Mouse (Mus musculus): ENCODE measurements at regions not wholly inside any gene's neighbourhood (a gene's known extent, or its start where the extent isn't known, plus 50 kb on each side); places are given as distances from the start of the nearest gene placed in this dataset.

- Histone ChIP-seq H3K27me3 (ENCODE audit: control insufficient read depth, insufficient read depth, low read length) (no peaks in the 10 kb centered on the region; the same call in 1 of the 2 replicates), H3K4me3 (replicated peaks; ENCODE audit: insufficient read depth, low read depth, low read length) (no peak overlapping the region), H3K27ac (ENCODE audit: insufficient read depth, low read length) (no peak overlapping the region), H3K4me1 (ENCODE audit: control insufficient read depth, insufficient read depth, low read length) (no peaks in the 10 kb centered on the region)
- no peak for DNase-seq
- 78% methylated on average over 11 of the region's 11 CpGs for WGBS
- TF ChIP-seq CTCF (IDR thresholded peaks at IDR 0.05; ENCODE audit: borderline replicate concordance, insufficient read depth, low read depth, low read length) = no peak
- no peak for TF ChIP-seq POLR2A (IDR thresholded peaks at IDR 0.05; ENCODE audit: borderline replicate concordance, insufficient read depth, low read length)
These were observed 454.7 kb downstream of the Sox2 start for GRCm38 (mm10) chr3:35104884-35105283.

- H3K4me3 ChIP-seq (replicated peaks; ENCODE audit: insufficient read depth, low read depth, low read length) = no peak overlapping the region
- H3K4me1 ChIP-seq (ENCODE audit: control insufficient read depth, insufficient read depth, low read length) = no peaks in the 10 kb centered on the region
- WGBS = 85% methylated on average over 7 of the region's 7 CpGs
- no peak overlapping the region for H3K27ac ChIP-seq (ENCODE audit: insufficient read depth, low read length)
- H3K27me3 ChIP-seq (ENCODE audit: control insufficient read depth, insufficient read depth, low read length) = no peaks in the 10 kb centered on the region; the same call in 1 of the 2 replicates
- no peak for DNase-seq
- TF ChIP-seq CTCF (IDR thresholded peaks at IDR 0.05; ENCODE audit: borderline replicate concordance, insufficient read depth, low read depth, low read length) = no peak
- no peak for TF ChIP-seq POLR2A (IDR thresholded peaks at IDR 0.05; ENCODE audit: borderline replicate concordance, insufficient read depth, low read length)
These were observed 455.9 kb downstream of the Sox2 start for GRCm38 (mm10) chr3:35106097-35106496.

GRCm38 (mm10) chr3:35133477-35133876 lies 483.3 kb downstream of the Sox2 start:
- no peak overlapping the region for H3K4me3 ChIP-seq (replicated peaks; ENCODE audit: insufficient read depth, low read depth, low read length)
- DNase-seq = no peak
- TF ChIP-seq CTCF (IDR thresholded peaks at IDR 0.05; ENCODE audit: borderline replicate concordance, insufficient read depth, low read depth, low read length) (no peak), POLR2A (IDR thresholded peaks at IDR 0.05; ENCODE audit: borderline replicate concordance, insufficient read depth, low read length) (no peak)
- H3K27me3 ChIP-seq (ENCODE audit: control insufficient read depth, insufficient read depth, low read length) = no peaks in the 10 kb centered on the region
- 88% methylated on average over 3 of the region's 3 CpGs for WGBS
- H3K27ac ChIP-seq (ENCODE audit: insufficient read depth, low read length) = no peak overlapping the region
- no peaks in the 10 kb centered on the region for H3K4me1 ChIP-seq (ENCODE audit: control insufficient read depth, insufficient read depth, low read length)

DNA sequence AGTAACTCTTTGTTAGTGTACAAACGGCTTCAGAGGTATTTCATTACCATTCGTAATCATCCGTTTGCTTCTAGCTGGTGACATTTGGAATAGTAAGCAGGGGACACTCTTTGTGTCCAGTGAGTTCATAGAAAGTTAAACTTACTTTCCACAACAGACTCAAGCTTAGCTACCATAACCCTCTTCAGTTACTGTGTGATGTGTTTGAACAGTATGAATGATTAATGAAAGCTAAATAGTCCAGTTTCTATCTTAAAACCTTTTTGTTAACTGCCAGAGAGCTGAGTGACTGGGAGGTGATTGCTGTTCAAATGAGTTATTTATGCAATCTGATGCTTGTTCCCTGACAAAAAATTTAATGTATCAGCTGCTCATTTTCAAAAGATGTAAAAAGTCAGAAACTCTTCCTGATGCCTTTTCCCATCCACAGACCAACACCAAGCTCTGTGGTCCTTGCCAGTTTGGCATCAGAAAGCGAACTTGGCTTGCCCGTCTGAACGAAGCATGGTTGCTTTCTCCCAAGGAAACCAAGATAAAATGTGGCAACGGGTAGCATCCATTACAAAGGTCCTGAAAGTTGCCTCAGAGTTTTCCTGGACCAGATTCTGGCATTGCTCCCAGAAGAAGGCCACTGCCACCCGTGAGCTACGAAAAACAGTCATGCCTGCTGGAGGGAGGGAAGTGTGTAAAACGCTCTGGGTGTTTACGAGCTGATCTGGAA lies 491.5 kb downstream of the Sox2 start:
- peak; percentile 17 to 44 for DNase-seq
- Histone ChIP-seq H3K27me3 (ENCODE audit: control insufficient read depth, insufficient read depth, low read length) (no peaks in the 10 kb centered on the region), H3K4me1 (ENCODE audit: control insufficient read depth, insufficient read depth, low read length) (no peaks in the 10 kb centered on the region; the same call in 1 of the 2 replicates), H3K4me3 (replicated peaks; ENCODE audit: insufficient read depth, low read depth, low read length) (no peak overlapping the region), H3K27ac (ENCODE audit: insufficient read depth, low read length) (no peak overlapping the region)
- WGBS = 19% methylated on average over 11 of the region's 11 CpGs
- TF ChIP-seq CTCF (IDR thresholded peaks at IDR 0.05; ENCODE audit: borderline replicate concordance, insufficient read depth, low read depth, low read length) = no peak
- no peak for TF ChIP-seq POLR2A (IDR thresholded peaks at IDR 0.05; ENCODE audit: borderline replicate concordance, insufficient read depth, low read length)

DNA sequence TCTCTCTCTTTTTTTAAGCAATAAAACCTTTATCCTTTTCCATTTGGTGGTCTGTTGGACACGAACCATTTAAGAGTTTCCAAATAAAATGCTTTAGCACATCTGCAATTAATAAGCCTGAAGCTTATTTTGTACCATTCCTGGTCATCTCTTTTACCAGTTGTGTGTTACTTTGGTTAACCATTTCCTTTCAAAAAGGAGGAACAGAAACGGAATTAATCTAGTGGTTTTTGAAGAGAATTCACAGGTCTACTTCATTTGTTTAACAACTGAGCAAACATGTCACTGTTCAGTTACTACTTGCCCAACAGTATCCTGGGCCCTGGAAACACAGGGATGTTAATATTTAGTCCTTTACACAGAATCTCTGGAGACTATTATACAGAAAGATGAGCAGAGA lies 492.5 kb downstream of the Sox2 start:
- Histone ChIP-seq H3K4me3 (replicated peaks; ENCODE audit: insufficient read depth, low read depth, low read length) (no peak overlapping the region), H3K27ac (ENCODE audit: insufficient read depth, low read length) (no peak overlapping the region), H3K4me1 (ENCODE audit: control insufficient read depth, insufficient read depth, low read length) (no peaks in the 10 kb centered on the region; the same call in 1 of the 2 replicates), H3K27me3 (ENCODE audit: control insufficient read depth, insufficient read depth, low read length) (no peaks in the 10 kb centered on the region)
- WGBS = 77% methylated on average over 2 of the region's 2 CpGs
- TF ChIP-seq CTCF (IDR thresholded peaks at IDR 0.05; ENCODE audit: borderline replicate concordance, insufficient read depth, low read depth, low read length) (no peak), POLR2A (IDR thresholded peaks at IDR 0.05; ENCODE audit: borderline replicate concordance, insufficient read depth, low read length) (no peak)
- no peak for DNase-seq

GRCm38 (mm10) chr3:35145569-35145968 lies 495.4 kb downstream of the Sox2 start:
- no peak overlapping the region for H3K27ac ChIP-seq (ENCODE audit: insufficient read depth, low read length)
- H3K4me3 ChIP-seq (replicated peaks; ENCODE audit: insufficient read depth, low read depth, low read length) = no peak overlapping the region
- H3K27me3 ChIP-seq (ENCODE audit: control insufficient read depth, insufficient read depth, low read length) = no peaks in the 10 kb centered on the region
- WGBS = 97% methylated on average over 2 of the region's 2 CpGs
- no peaks in the 10 kb centered on the region; the same call in none of the 2 replicates for H3K4me1 ChIP-seq (ENCODE audit: control insufficient read depth, insufficient read depth, low read length)
- no peak for TF ChIP-seq POLR2A (IDR thresholded peaks at IDR 0.05; ENCODE audit: borderline replicate concordance, insufficient read depth, low read length)
- no peak for TF ChIP-seq CTCF (IDR thresholded peaks at IDR 0.05; ENCODE audit: borderline replicate concordance, insufficient read depth, low read depth, low read length)
- no peak for DNase-seq

DNA sequence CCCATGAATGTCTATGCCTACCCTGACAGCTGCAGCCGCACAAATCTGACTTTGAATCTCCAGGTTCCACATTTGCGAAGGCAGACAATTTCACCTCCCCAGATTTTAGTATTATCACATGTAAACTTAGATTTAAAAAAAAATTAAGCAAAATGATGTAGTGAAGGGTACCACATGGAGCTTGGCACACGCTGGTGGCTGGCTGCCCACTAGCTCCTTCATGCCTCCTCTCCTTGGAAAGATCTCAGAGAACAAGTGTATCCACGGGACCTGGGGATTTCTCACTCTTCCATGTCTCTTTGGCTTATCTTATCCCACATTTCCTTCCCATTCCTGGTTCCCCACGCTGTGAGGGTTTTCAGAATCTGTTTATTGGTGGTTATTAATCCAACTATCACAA lies 496.5 kb downstream of the Sox2 start:
- Histone ChIP-seq H3K27ac (ENCODE audit: insufficient read depth, low read length) (no peak overlapping the region), H3K4me1 (ENCODE audit: control insufficient read depth, insufficient read depth, low read length) (no peaks in the 10 kb centered on the region; the same call in none of the 2 replicates), H3K27me3 (ENCODE audit: control insufficient read depth, insufficient read depth, low read length) (no peaks in the 10 kb centered on the region), H3K4me3 (replicated peaks; ENCODE audit: insufficient read depth, low read depth, low read length) (no peak overlapping the region)
- no peak for DNase-seq
- WGBS = 38% methylated on average over 5 of the region's 5 CpGs
- TF ChIP-seq POLR2A (IDR thresholded peaks at IDR 0.05; ENCODE audit: borderline replicate concordance, insufficient read depth, low read length) (no peak), CTCF (IDR thresholded peaks at IDR 0.05; ENCODE audit: borderline replicate concordance, insufficient read depth, low read depth, low read length) (no peak)

- Histone ChIP-seq H3K27ac (ENCODE audit: insufficient read depth, low read length) (no peak overlapping the region), H3K4me1 (ENCODE audit: control insufficient read depth, insufficient read depth, low read length) (no peaks in the 10 kb centered on the region; the same call in none of the 2 replicates), H3K4me3 (replicated peaks; ENCODE audit: insufficient read depth, low read depth, low read length) (no peak overlapping the region), H3K27me3 (ENCODE audit: control insufficient read depth, insufficient read depth, low read length) (no peaks in the 10 kb centered on the region)
- WGBS = 12% methylated on average over 12 of the region's 12 CpGs
- TF ChIP-seq POLR2A (IDR thresholded peaks at IDR 0.05; ENCODE audit: borderline replicate concordance, insufficient read depth, low read length) = no peak
- TF ChIP-seq CTCF (IDR thresholded peaks at IDR 0.05; ENCODE audit: borderline replicate concordance, insufficient read depth, low read depth, low read length) = no peak
- DNase-seq = peak; percentile 19 to 32
These were observed 499.1 kb downstream of the Sox2 start for GRCm38 (mm10) chr3:35149251-35149691.
